Mouse (Mus musculus): ENCODE measurements around the gene Prmt3.

Prmt3 gene

GRCm38 (mm10) chr7:49797171-49797570 is 19.0 kb downstream of the Prmt3 start:
- no peak for DNase-seq (ENCODE audit: low read depth, low spot score)

GRCm38 (mm10) chr7:49803511-49803910 is 25.4 kb downstream of the Prmt3 start:
- no peak for DNase-seq (ENCODE audit: low read depth, low spot score)

GRCm38 (mm10) chr7:49804638-49805165 is 26.6 kb downstream of the Prmt3 start:
- DNase-seq (ENCODE audit: low read depth, low spot score): no peak

GRCm38 (mm10) chr7:49805618-49806017 is 27.5 kb downstream of the Prmt3 start:
- DNase-seq (ENCODE audit: low read depth, low spot score): no peak

GRCm38 (mm10) chr7:49807093-49807682 is 29.0 kb downstream of the Prmt3 start:
- no peak for DNase-seq (ENCODE audit: low read depth, low spot score)

- no peak for DNase-seq (ENCODE audit: low read depth, low spot score)
These were observed 29.9 kb downstream of the Prmt3 start for GRCm38 (mm10) chr7:49807846-49808622.

- no peak for DNase-seq (ENCODE audit: low read depth, low spot score)
These were observed 31.0 kb downstream of the Prmt3 start for GRCm38 (mm10) chr7:49809100-49809499.

- no peak for DNase-seq (ENCODE audit: low read depth, low spot score)
These were observed 31.4 kb downstream of the Prmt3 start for GRCm38 (mm10) chr7:49809562-49809961.

GRCm38 (mm10) chr7:49811346-49811745 is 33.2 kb downstream of the Prmt3 start:
- no peak for DNase-seq (ENCODE audit: low read depth, low spot score)

GRCm38 (mm10) chr7:49819393-49819792 is 41.2 kb downstream of the Prmt3 start:
- DNase-seq (ENCODE audit: low read depth, low spot score): no peak

- no peak for DNase-seq (ENCODE audit: low read depth, low spot score)
These were observed 43.2 kb downstream of the Prmt3 start for GRCm38 (mm10) chr7:49821370-49821769.

- DNase-seq (ENCODE audit: low read depth, low spot score): peak; percentile 18
These were observed 43.9 kb downstream of the Prmt3 start for GRCm38 (mm10) chr7:49822028-49822427.

- no peak for DNase-seq (ENCODE audit: low read depth, low spot score)
These were observed 45.4 kb downstream of the Prmt3 start for GRCm38 (mm10) chr7:49823595-49823994.

GRCm38 (mm10) chr7:49824043-49824442 is 45.9 kb downstream of the Prmt3 start:
- no peak for DNase-seq (ENCODE audit: low read depth, low spot score)

GRCm38 (mm10) chr7:49824581-49824980 is 46.4 kb downstream of the Prmt3 start:
- no peak for DNase-seq (ENCODE audit: low read depth, low spot score)

GRCm38 (mm10) chr7:49825492-49825891 is 47.3 kb downstream of the Prmt3 start:
- no peak for DNase-seq (ENCODE audit: low read depth, low spot score)

GRCm38 (mm10) chr7:49827920-49828319 is 49.8 kb downstream of the Prmt3 start:
- DNase-seq (ENCODE audit: low read depth, low spot score): no peak

GRCm38 (mm10) chr7:49842366-49843282 is 64.5 kb downstream of the Prmt3 start:
- DNase-seq (ENCODE audit: low read depth, low spot score): peak; percentile 27

- no peak for DNase-seq (ENCODE audit: low read depth, low spot score)
These were observed 65.3 kb downstream of the Prmt3 start for GRCm38 (mm10) chr7:49843304-49843933.

GRCm38 (mm10) chr7:49847939-49848338 is 69.8 kb downstream of the Prmt3 start:
- DNase-seq (ENCODE audit: low read depth, low spot score): no peak
